Mouse (Mus musculus): ENCODE measurements around the gene Proser1. TPM values are rescaled to one million over a fixed set of nuclear protein-coding genes. Genes with fewer than 3 reads are reported as not detected.

The Proser1 gene
- total RNA-seq, 1 experiment from 2014 or later: 22.4 TPM

Other genes starting within 250 kb of the Proser1 start
- gene Nhlrc3, start 334 bp upstream of the Proser1 start, total RNA-seq (2021): 9.8 and 11.9 TPM in 2 replicates
- not detected in 2 replicates for gene Stoml3, start 25.0 kb downstream of the Proser1 start, total RNA-seq (2021)
- 0.68 and 1.9 TPM in 2 replicates for gene Frem2, start 193.7 kb downstream of the Proser1 start, total RNA-seq (2021)